ENCODE assay signal across 13 mouse cellular contexts in genomic region chr19:41344666-41345027, GRCm38 (mm10). TPM values are rescaled to one million over a fixed set of nuclear protein-coding genes. Genes with fewer than 3 reads are reported as not detected.
DNase-seq lines count a peak whose midpoint lies in the region; ATAC-seq and TF ChIP-seq lines count a peak whose summit lies in the region.
"Had no signal": no experiment of that assay in that cellular context is flagged by ENCODE, and none has a peak within 500 bp of the region (broad histone marks: within the 10 kb centered on the region; RNA-seq: fewer than 3 reads in every experiment).

No protein-coding gene starts in this region.

- H3K27ac ChIP-seq in heart, adult 2 months: peak overlapping the region; percentile 54
- peak overlapping the region; percentile 22; the same call in 1 of the 2 replicates for H3K27ac ChIP-seq in lung, embryonic 15.5 days
- H3K27ac ChIP-seq: embryonic facial prominence, embryonic 12.5 days had no signal

- TF ChIP-seq CTCF in heart, adult 2 months (IDR thresholded peaks at IDR 0.05): no peak

- H3K4me3 ChIP-seq in heart, adult 2 months: no peak overlapping the region
- no peak overlapping the region for H3K4me3 ChIP-seq in lung, embryonic 15.5 days
- H3K4me3 ChIP-seq: embryonic facial prominence, embryonic 12.5 days; forebrain, embryonic 12.5 days had no signal

- H3K9ac ChIP-seq in heart, adult 2 months (ENCODE audit: low read depth, low read length): no peak overlapping the region
- H3K9ac ChIP-seq in lung, embryonic 15.5 days: no peak overlapping the region
- H3K9ac ChIP-seq: embryonic facial prominence, embryonic 12.5 days; forebrain, embryonic 12.5 days; lung, embryonic 14.5 days had no signal

- no peaks in the 10 kb centered on the region; the same call in 1 of the 2 replicates for H3K4me1 ChIP-seq in heart, adult 2 months (ENCODE audit: control insufficient read depth, insufficient read depth, low read length)
- H3K4me1 ChIP-seq in lung, embryonic 15.5 days: peaks cover 29% of the 10 kb centered on the region

- DNase-seq in heart, adult 2 months: no peak
- no peak for DNase-seq in heart, adult 8-10 months (ENCODE audit: low spot score)
- no peak for DNase-seq in lung, adult 18-20 months
- no peak for DNase-seq in layer of hippocampus, adult 8-10 months (ENCODE audit: low spot score in 2 of 2)
- no peak for DNase-seq in right cerebral cortex, postnatal 14 days
- DNase-seq: cerebellum, postnatal 10 days; gastrocnemius, postnatal 14 days had no signal

- intact Hi-C loops in heart, adult 2 months (cut with DNase I): no loop called here

- H3K9me3 ChIP-seq in lung, embryonic 15.5 days: no peaks in the 10 kb centered on the region
- H3K9me3 ChIP-seq: embryonic facial prominence, embryonic 12.5 days; forebrain, embryonic 12.5 days had no signal

- no peaks in the 10 kb centered on the region for H3K79me2 ChIP-seq in heart, adult 2 months (replicated peaks; ENCODE audit: control insufficient read depth, insufficient read depth, low read length)

- TF ChIP-seq EP300 in heart, adult 2 months (IDR thresholded peaks at IDR 0.05; ENCODE audit: insufficient read depth, low read depth, low read length): no peak

- H3K27me3 ChIP-seq in heart, adult 2 months (ENCODE audit: control insufficient read depth, insufficient read depth, low read length): no peaks in the 10 kb centered on the region
- H3K27me3 ChIP-seq in lung, embryonic 15.5 days: no peaks in the 10 kb centered on the region
- H3K27me3 ChIP-seq: embryonic facial prominence, embryonic 12.5 days; forebrain, embryonic 12.5 days had no signal

- ATAC-seq in lung, embryonic 15.5 days (ENCODE audit: borderline replicate concordance, extremely low read depth, low FRiP score, low TSS enrichment): 0 out of 2 replicates have a peak, but pooled peaks have one; percentile 8
- peak; percentile 48; the same call in 1 of the 2 replicates for ATAC-seq in common myeloid progenitor, adult 5-6 weeks (replicated peaks; ENCODE audit: low read depth, poor library complexity, severe bottlenecking)
- peak; percentile 44 for ATAC-seq in megakaryocyte progenitor cell, adult 5-6 weeks (replicated peaks; ENCODE audit: poor library complexity)

- 84% methylated on average over 8 of the region's 8 CpGs for WGBS in heart, adult 2 months
- WGBS in lung, embryonic 15.5 days: 64% methylated on average over 8 of the region's 8 CpGs

- TF ChIP-seq POLR2A in heart, adult 2 months (IDR thresholded peaks at IDR 0.05; ENCODE audit: insufficient read depth, low read depth, low read length): no peak

- H3K4me2 ChIP-seq in lung, embryonic 15.5 days: peak overlapping the region; percentile 38; the same call in 1 of the 2 replicates
- H3K4me2 ChIP-seq: embryonic facial prominence, embryonic 12.5 days; forebrain, embryonic 12.5 days had no signal

- no peaks in the 10 kb centered on the region for H3K36me3 ChIP-seq in heart, adult 2 months (ENCODE audit: control insufficient read depth, insufficient read depth, low read length)
- no peaks in the 10 kb centered on the region for H3K36me3 ChIP-seq in lung, embryonic 15.5 days
- H3K36me3 ChIP-seq: embryonic facial prominence, embryonic 12.5 days; forebrain, embryonic 12.5 days had no signal

RNA-seq across cellular contexts. Expression of gene Pik3ap1, which starts 40.3 kb away (rescaled TPM):
- total RNA-seq in heart, adult 2 months (2021): 1 to 10 TPM; 1.3 to 2.0 TPM
- 1.9 and 2.0 TPM in 2 replicates for polyA plus RNA-seq in heart, adult 2 months (2012; rRNA removed)
- total RNA-seq in heart, adult 8-10 months (2022): 1 to 10 TPM; 1.1 to 1.7 (median 1.5) TPM
- polyA plus RNA-seq in lung, embryonic 15.5 days (2015; fragmentation: Nextera tagmentation; extraction: Ambion mirVana): 2.8 and 2.9 TPM in 2 replicates
- 10.0 and 10.2 TPM in 2 replicates for total RNA-seq in common myeloid progenitor, adult 5-6 weeks (2017)
- 26.5 and 30.5 TPM in 2 replicates for total RNA-seq in megakaryocyte progenitor cell, adult 5-6 weeks (2015)
- total RNA-seq in megakaryocyte progenitor cell, adult 5-6 weeks (2017): 23.5 and 24.4 TPM in 2 replicates
- 10 to 100 TPM in 1 of 4 experiments, 1 to 10 TPM in 3; 1.9 to 10.2 (median 5.2) TPM for total RNA-seq in layer of hippocampus, adult 8-10 months (2022)
